Mouse (Mus musculus): ENCODE measurements around the gene Cisd2. TPM values are rescaled to one million over a fixed set of nuclear protein-coding genes. Genes with fewer than 3 reads are reported as not detected.

The Cisd2 gene
- total RNA-seq, 1 experiment from 2014 or later = 56.9 TPM

- ATAC-seq (replicated peaks; ENCODE audit: low read depth, poor library complexity, severe bottlenecking) = no peak
Observed at GRCm38 (mm10) chr3:135417245-135417644, 6.5 kb downstream of the Cisd2 start.

- no peak for ATAC-seq (replicated peaks; ENCODE audit: low read depth, poor library complexity, severe bottlenecking)
Observed at GRCm38 (mm10) chr3:135411824-135412223, 11.9 kb downstream of the Cisd2 start.

- ATAC-seq (replicated peaks; ENCODE audit: low read depth, poor library complexity, severe bottlenecking) = no peak
Observed at GRCm38 (mm10) chr3:135411056-135411455, 12.7 kb downstream of the Cisd2 start.

GRCm38 (mm10) chr3:135409219-135409618 is 14.5 kb downstream of the Cisd2 start:
- no peak for ATAC-seq (replicated peaks; ENCODE audit: low read depth, poor library complexity, severe bottlenecking)

GRCm38 (mm10) chr3:135407351-135407750 is 16.4 kb downstream of the Cisd2 start:
- ATAC-seq (replicated peaks; ENCODE audit: low read depth, poor library complexity, severe bottlenecking) = no peak

GRCm38 (mm10) chr3:135404599-135404998 is 19.1 kb downstream of the Cisd2 start:
- ATAC-seq (replicated peaks; ENCODE audit: low read depth, poor library complexity, severe bottlenecking) = no peak

GRCm38 (mm10) chr3:135403856-135404255 is 19.9 kb downstream of the Cisd2 start:
- no peak for ATAC-seq (replicated peaks; ENCODE audit: low read depth, poor library complexity, severe bottlenecking)

- ATAC-seq (replicated peaks; ENCODE audit: low read depth, poor library complexity, severe bottlenecking) = no peak
Observed at GRCm38 (mm10) chr3:135403211-135403610, 20.5 kb downstream of the Cisd2 start.

- peak; percentile 98 for ATAC-seq (replicated peaks; ENCODE audit: low read depth, poor library complexity, severe bottlenecking)
Observed at GRCm38 (mm10) chr3:135402201-135402658, 21.5 kb downstream of the Cisd2 start.

- no peak for ATAC-seq (replicated peaks; ENCODE audit: low read depth, poor library complexity, severe bottlenecking)
Observed at GRCm38 (mm10) chr3:135397112-135397511, 26.6 kb downstream of the Cisd2 start.

GRCm38 (mm10) chr3:135396081-135396480 is 27.6 kb downstream of the Cisd2 start:
- ATAC-seq (replicated peaks; ENCODE audit: low read depth, poor library complexity, severe bottlenecking) = no peak

- ATAC-seq (replicated peaks; ENCODE audit: low read depth, poor library complexity, severe bottlenecking) = no peak
Observed at GRCm38 (mm10) chr3:135395085-135395484, 28.6 kb downstream of the Cisd2 start.

GRCm38 (mm10) chr3:135393186-135393585 is 30.5 kb downstream of the Cisd2 start:
- no peak for ATAC-seq (replicated peaks; ENCODE audit: low read depth, poor library complexity, severe bottlenecking)

GRCm38 (mm10) chr3:135379868-135380267 is 43.9 kb downstream of the Cisd2 start:
- ATAC-seq (replicated peaks; ENCODE audit: low read depth, poor library complexity, severe bottlenecking) = no peak

- ATAC-seq (replicated peaks; ENCODE audit: low read depth, poor library complexity, severe bottlenecking) = no peak
Observed at GRCm38 (mm10) chr3:135377445-135377844, 46.3 kb downstream of the Cisd2 start.

- ATAC-seq (replicated peaks; ENCODE audit: low read depth, poor library complexity, severe bottlenecking) = no peak
Observed at GRCm38 (mm10) chr3:135375836-135376235, 47.9 kb downstream of the Cisd2 start.

- no peak for ATAC-seq (replicated peaks; ENCODE audit: low read depth, poor library complexity, severe bottlenecking)
Observed at GRCm38 (mm10) chr3:135357394-135357793, 66.3 kb downstream of the Cisd2 start.

Other genes with a start within 250 kb of the Cisd2 start
- 103 TPM in 2 replicates for gene Cenpe, start 211.4 kb downstream of the Cisd2 start, total RNA-seq (2017)
- 1.4 TPM in 1 of 2 replicates, not detected in the other for gene Bdh2, start 142.7 kb downstream of the Cisd2 start, total RNA-seq (2017)
- gene Slc9b2, start 116.2 kb downstream of the Cisd2 start, total RNA-seq (2017) = 0.41 TPM in 1 of 2 replicates, not detected in the other
- gene Slc9b1, start 75.9 kb downstream of the Cisd2 start, total RNA-seq (2017) = not detected in 2 replicates
- gene Ube2d3, start 14.2 kb upstream of the Cisd2 start, total RNA-seq (2017) = 485 and 753 TPM in 2 replicates
- gene Manba, start 61.7 kb upstream of the Cisd2 start, total RNA-seq (2017) = 22.7 and 31.2 TPM in 2 replicates

All from common myeloid progenitor, adult 5-6 weeks (primary cell).